Mouse (Mus musculus) lung, adult 2 months (tissue): ENCODE measurements around the gene Trim40.

Source experiments
- CTCF ChIP-seq: fragments of 200-500 bp; IDR thresholded peaks from 2 replicates; pipeline ENCODE4 v1.5.1; 2011; ENCODE audit warnings: mild to moderate bottlenecking, low read length, control low read depth; ENCODE audit not compliant: insufficient read depth
- POLR2A ChIP-seq: fragments of 200-500 bp; IDR thresholded peaks from 2 replicates; pipeline ENCODE4 v1.6.1; 2011; ENCODE audit warnings: low read depth, mild to moderate bottlenecking, control low read depth, low read length, borderline replicate concordance; ENCODE audit errors: extremely low read depth

DNA sequence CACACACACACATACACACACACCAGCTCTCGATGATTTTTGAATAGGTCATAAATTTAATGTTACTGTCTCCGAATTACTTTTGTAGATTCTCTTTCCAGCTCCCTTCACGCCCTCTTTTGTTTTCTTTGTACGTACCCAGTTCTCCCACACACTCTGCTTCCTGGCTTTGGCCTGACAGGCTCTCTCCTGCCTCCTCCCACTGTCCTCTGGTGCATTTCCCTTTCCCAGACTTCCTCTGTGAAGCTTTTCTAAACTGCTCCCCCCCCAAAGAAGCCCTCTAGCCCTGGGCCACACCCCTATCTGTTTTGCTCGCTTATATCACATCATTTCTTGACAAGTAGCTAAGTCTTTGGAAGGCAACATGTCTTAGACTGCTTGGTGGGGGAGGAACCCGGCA lies 40.3 kb upstream of the Trim40 start:
- TF ChIP-seq POLR2A (no peak), CTCF (no peak)
